Mouse (Mus musculus): Measurements from ENCODE around the gene Ank2. TPM values are rescaled to one million over a fixed set of nuclear protein-coding genes. Genes with fewer than 3 reads are reported as not detected.

Gene Ank2
- polyA plus RNA-seq, 1 experiment from 2014 or later = 40.4 TPM

DNA sequence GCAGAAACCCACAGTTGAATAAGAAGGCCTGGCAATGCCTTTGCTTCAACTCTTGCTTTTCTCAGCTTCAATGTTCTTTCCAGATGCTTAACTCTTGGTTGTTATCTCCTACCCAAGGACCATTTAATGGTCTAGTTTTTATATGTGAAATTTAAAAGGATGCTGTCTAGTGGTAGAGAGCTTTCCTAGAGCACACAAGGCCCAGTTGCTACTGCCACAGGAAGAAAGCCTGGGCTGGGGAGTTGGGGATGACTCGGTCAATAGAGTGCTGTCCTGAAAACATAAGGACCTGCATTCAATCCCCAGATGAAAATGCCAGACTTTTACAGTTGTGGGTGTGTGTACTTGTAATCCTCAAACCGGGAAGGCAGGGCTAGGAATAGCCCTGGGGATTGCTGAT, 277.1 kb downstream of the Ank2 start:
- Histone ChIP-seq H3K27me3 (ENCODE audit: low read depth, poor library complexity, severe bottlenecking) (peaks cover 2% of the 10 kb centered on the region), H3K27ac (replicated peaks) (no peak overlapping the region), H3K4me1 (peaks cover 28% of the 10 kb centered on the region), H3K9me3 (replicated peaks) (no peaks in the 10 kb centered on the region), H3K36me3 (no peaks in the 10 kb centered on the region), H3K4me3 (no peak overlapping the region)
- no peak for DNase-seq (ENCODE audit: low spot score)
- 85% methylated on average over 2 of the region's 2 CpGs for WGBS

DNA sequence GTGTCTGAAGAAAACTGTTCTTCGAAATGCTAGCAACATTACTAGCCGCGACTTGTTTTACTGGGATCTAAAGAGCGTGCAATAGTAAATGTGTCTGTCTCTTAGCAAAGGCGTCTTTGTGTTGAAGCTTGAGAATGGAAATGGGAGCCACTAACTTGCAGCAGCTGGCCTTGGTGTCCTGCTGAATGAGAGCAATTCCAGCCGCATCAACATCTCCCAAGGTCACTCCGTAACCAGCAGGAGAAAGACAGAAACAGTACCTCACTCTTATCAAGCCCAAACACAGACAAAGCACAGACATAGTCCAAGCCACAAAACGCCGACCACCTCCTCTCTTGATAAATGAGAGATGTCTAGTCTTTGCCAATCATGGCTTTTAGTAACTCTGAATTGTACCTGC, 278.3 kb downstream of the Ank2 start:
- Histone ChIP-seq H3K27ac (replicated peaks) (no peak overlapping the region), H3K4me3 (no peak overlapping the region), H3K4me1 (peaks cover 17% of the 10 kb centered on the region), H3K27me3 (ENCODE audit: low read depth, poor library complexity, severe bottlenecking) (no peaks in the 10 kb centered on the region), H3K9me3 (replicated peaks) (no peaks in the 10 kb centered on the region), H3K36me3 (no peaks in the 10 kb centered on the region)
- 94% methylated on average over 9 of the region's 9 CpGs for WGBS
- no peak for DNase-seq (ENCODE audit: low spot score)

GRCm38 (mm10) chr3:127213534-127213933, 285.6 kb downstream of the Ank2 start:
- no peak overlapping the region for H3K4me3 ChIP-seq
- H3K4me1 ChIP-seq = peaks cover 18% of the 10 kb centered on the region
- H3K36me3 ChIP-seq = no peaks in the 10 kb centered on the region
- no peaks in the 10 kb centered on the region for H3K27me3 ChIP-seq (ENCODE audit: low read depth, poor library complexity, severe bottlenecking)
- no peak overlapping the region for H3K27ac ChIP-seq (replicated peaks)
- H3K9me3 ChIP-seq (replicated peaks) = no peaks in the 10 kb centered on the region
- no peak for DNase-seq (ENCODE audit: low spot score)
- 70% methylated on average over 5 of the region's 5 CpGs for WGBS

DNA sequence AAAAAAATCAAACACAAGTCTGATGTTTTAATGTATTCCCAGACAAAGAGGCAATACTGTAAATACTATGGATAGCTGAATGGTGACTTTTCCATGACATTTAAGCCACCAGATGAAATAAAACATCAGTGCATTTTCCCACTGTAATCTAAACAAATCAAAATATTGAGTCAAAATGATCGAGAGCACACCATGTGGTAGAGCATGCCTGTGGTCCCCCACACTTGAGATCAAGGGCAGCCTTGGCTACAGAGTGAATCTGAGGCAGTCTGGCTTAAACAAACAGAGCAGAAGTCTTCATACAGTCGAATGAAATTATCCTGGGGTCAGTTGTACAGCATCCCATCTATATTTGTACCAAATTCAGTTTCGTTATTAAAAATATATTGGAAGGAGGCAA, 288.0 kb downstream of the Ank2 start:
- H3K27me3 ChIP-seq (ENCODE audit: low read depth, poor library complexity, severe bottlenecking) = no peaks in the 10 kb centered on the region
- no peak overlapping the region for H3K27ac ChIP-seq (replicated peaks)
- H3K4me1 ChIP-seq = peaks cover 18% of the 10 kb centered on the region
- H3K9me3 ChIP-seq (replicated peaks) = no peaks in the 10 kb centered on the region
- H3K4me3 ChIP-seq = no peak overlapping the region
- no peaks in the 10 kb centered on the region for H3K36me3 ChIP-seq
- WGBS = 81% methylated on average over 3 of the region's 3 CpGs
- DNase-seq (ENCODE audit: low spot score) = no peak

GRCm38 (mm10) chr3:127210552-127210951, 288.6 kb downstream of the Ank2 start:
- WGBS = 54% methylated on average over 4 of the region's 4 CpGs
- Histone ChIP-seq H3K36me3 (no peaks in the 10 kb centered on the region), H3K4me1 (peaks cover 18% of the 10 kb centered on the region), H3K4me3 (no peak overlapping the region), H3K9me3 (replicated peaks) (no peaks in the 10 kb centered on the region), H3K27me3 (ENCODE audit: low read depth, poor library complexity, severe bottlenecking) (no peaks in the 10 kb centered on the region), H3K27ac (replicated peaks) (no peak overlapping the region)
- DNase-seq (ENCODE audit: low spot score) = peak; percentile 18

GRCm38 (mm10) chr3:127208871-127209270, 290.3 kb downstream of the Ank2 start:
- H3K9me3 ChIP-seq (replicated peaks) = no peaks in the 10 kb centered on the region
- H3K27ac ChIP-seq (replicated peaks) = no peak overlapping the region
- peaks cover 16% of the 10 kb centered on the region for H3K4me1 ChIP-seq
- no peaks in the 10 kb centered on the region for H3K27me3 ChIP-seq (ENCODE audit: low read depth, poor library complexity, severe bottlenecking)
- no peak for DNase-seq (ENCODE audit: low spot score)
- no peaks in the 10 kb centered on the region for H3K36me3 ChIP-seq
- H3K4me3 ChIP-seq = no peak overlapping the region
- WGBS = 93% methylated on average over 5 of the region's 5 CpGs

- H3K27ac ChIP-seq (replicated peaks) = no peak overlapping the region
- H3K27me3 ChIP-seq (ENCODE audit: low read depth, poor library complexity, severe bottlenecking) = no peaks in the 10 kb centered on the region
- WGBS = 97% methylated on average over 5 of the region's 5 CpGs
- no peaks in the 10 kb centered on the region for H3K9me3 ChIP-seq (replicated peaks)
- H3K4me3 ChIP-seq = no peak overlapping the region
- DNase-seq (ENCODE audit: low spot score) = no peak
- peaks cover 11% of the 10 kb centered on the region for H3K4me1 ChIP-seq
- no peaks in the 10 kb centered on the region for H3K36me3 ChIP-seq
These were observed 293.2 kb downstream of the Ank2 start for GRCm38 (mm10) chr3:127205883-127206434.

- WGBS = 36% methylated on average over 11 of the region's 11 CpGs
These were observed 296.6 kb downstream of the Ank2 start for GRCm38 (mm10) chr3:127202484-127203115.

GRCm38 (mm10) chr3:127200789-127201188, 298.4 kb downstream of the Ank2 start:
- WGBS = 82% methylated on average over 3 of the region's 3 CpGs
- H3K4me1 ChIP-seq = peaks cover 4% of the 10 kb centered on the region; the same call in 1 of the 2 replicates
- H3K9me3 ChIP-seq (replicated peaks) = no peaks in the 10 kb centered on the region
- no peak for DNase-seq (ENCODE audit: low spot score)
- no peaks in the 10 kb centered on the region for H3K27me3 ChIP-seq (ENCODE audit: low read depth, poor library complexity, severe bottlenecking)
- no peak overlapping the region for H3K27ac ChIP-seq (replicated peaks)
- H3K36me3 ChIP-seq = no peaks in the 10 kb centered on the region
- no peak overlapping the region for H3K4me3 ChIP-seq

More at GRCm38 (mm10) chr3:127202484-127203115, 296.6 kb downstream of the Ank2 start:
- peaks cover 4% of the 10 kb centered on the region; the same call in 1 of the 2 replicates for H3K4me1 ChIP-seq
- no peaks in the 10 kb centered on the region for H3K36me3 ChIP-seq
- no peak overlapping the region for H3K27ac ChIP-seq (replicated peaks)
- no peak for DNase-seq (ENCODE audit: low spot score)
- no peaks in the 10 kb centered on the region for H3K9me3 ChIP-seq (replicated peaks)
- no peak overlapping the region for H3K4me3 ChIP-seq
- no peaks in the 10 kb centered on the region for H3K27me3 ChIP-seq (ENCODE audit: low read depth, poor library complexity, severe bottlenecking)

DNA sequence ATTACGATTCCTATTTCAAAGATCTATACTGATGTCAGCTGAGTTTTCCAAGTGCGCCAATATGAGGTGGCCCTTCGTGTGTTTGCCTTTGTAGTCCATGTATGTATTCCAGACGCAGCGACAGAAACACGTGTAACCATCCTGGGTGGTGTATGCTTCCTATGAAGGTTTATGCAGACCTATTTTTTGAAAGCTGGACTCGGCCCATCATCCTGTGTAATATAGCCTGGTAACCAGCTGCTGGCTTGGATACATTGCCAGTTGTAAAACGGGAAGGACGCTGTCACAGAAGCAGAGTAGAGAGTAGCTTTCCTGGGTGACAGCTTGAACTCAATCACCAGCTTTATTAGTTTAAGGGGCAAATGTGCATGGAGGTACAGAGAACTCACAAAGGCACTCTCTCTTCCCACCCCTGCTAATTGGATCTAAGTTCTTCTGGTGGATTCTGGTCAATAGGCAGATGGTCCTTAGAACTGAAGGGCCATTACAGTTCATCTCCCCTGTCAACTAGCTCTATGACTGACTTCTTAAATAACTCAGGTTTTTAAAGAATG, 300.0 kb downstream of the Ank2 start:
- no peak overlapping the region for H3K27ac ChIP-seq (replicated peaks)
- H3K27me3 ChIP-seq (ENCODE audit: low read depth, poor library complexity, severe bottlenecking) = no peaks in the 10 kb centered on the region
- H3K36me3 ChIP-seq = no peaks in the 10 kb centered on the region
- no peak overlapping the region for H3K4me3 ChIP-seq
- no peaks in the 10 kb centered on the region for H3K9me3 ChIP-seq (replicated peaks)
- DNase-seq (ENCODE audit: low spot score) = no peak
- WGBS = 93% methylated on average over 9 of the region's 9 CpGs
- peaks cover 4% of the 10 kb centered on the region; the same call in 1 of the 2 replicates for H3K4me1 ChIP-seq

GRCm38 (mm10) chr3:127198656-127199055, 300.5 kb downstream of the Ank2 start:
- DNase-seq (ENCODE audit: low spot score) = no peak
- Histone ChIP-seq H3K27ac (replicated peaks) (no peak overlapping the region), H3K27me3 (ENCODE audit: low read depth, poor library complexity, severe bottlenecking) (no peaks in the 10 kb centered on the region), H3K36me3 (no peaks in the 10 kb centered on the region), H3K4me1 (peaks cover 4% of the 10 kb centered on the region; the same call in 1 of the 2 replicates), H3K9me3 (replicated peaks) (no peaks in the 10 kb centered on the region), H3K4me3 (no peak overlapping the region)
- WGBS = 97% methylated on average over 7 of the region's 7 CpGs

DNA sequence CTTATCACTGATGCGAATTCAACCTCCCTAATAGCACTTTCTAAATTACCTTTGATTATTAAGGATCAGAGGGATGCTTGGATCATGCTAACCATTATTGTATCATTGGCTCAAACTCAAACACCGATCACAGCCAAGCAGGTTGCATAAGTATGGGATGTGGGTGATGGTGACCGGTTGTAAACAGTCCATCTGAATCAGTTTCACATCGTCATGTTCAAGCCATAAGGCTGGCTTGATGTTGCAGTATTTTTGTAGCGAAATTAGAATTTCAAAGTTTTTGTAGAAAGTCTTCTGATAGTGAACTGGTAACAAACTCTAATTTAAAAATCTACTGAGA, 310.4 kb downstream of the Ank2 start:
- H3K4me3 ChIP-seq = no peak overlapping the region
- H3K27ac ChIP-seq (replicated peaks) = no peak overlapping the region
- 94% methylated on average over 5 of the region's 5 CpGs for WGBS
- no peaks in the 10 kb centered on the region for H3K27me3 ChIP-seq (ENCODE audit: low read depth, poor library complexity, severe bottlenecking)
- H3K36me3 ChIP-seq = no peaks in the 10 kb centered on the region
- DNase-seq (ENCODE audit: low spot score) = no peak
- H3K9me3 ChIP-seq (replicated peaks) = no peaks in the 10 kb centered on the region
- peaks cover 7% of the 10 kb centered on the region for H3K4me1 ChIP-seq

- DNase-seq (ENCODE audit: low spot score) = no peak
- 93% methylated on average over 5 of the region's 5 CpGs for WGBS
These were observed 310.9 kb downstream of the Ank2 start for GRCm38 (mm10) chr3:127188086-127188788.

More at GRCm38 (mm10) chr3:127188086-127188788, 310.9 kb downstream of the Ank2 start:
- no peaks in the 10 kb centered on the region for H3K36me3 ChIP-seq
- no peak overlapping the region for H3K4me3 ChIP-seq
- H3K27ac ChIP-seq (replicated peaks) = no peak overlapping the region
- no peaks in the 10 kb centered on the region for H3K9me3 ChIP-seq (replicated peaks)
- no peaks in the 10 kb centered on the region for H3K27me3 ChIP-seq (ENCODE audit: low read depth, poor library complexity, severe bottlenecking)
- H3K4me1 ChIP-seq = peaks cover 7% of the 10 kb centered on the region

Measured in midbrain, embryonic 10.5 days (tissue).